Mouse (Mus musculus) myocyte (in vitro differentiated cells): Measurements from ENCODE around the gene Pde4d. TPM values are rescaled to one million over a fixed set of nuclear protein-coding genes. Genes with fewer than 3 reads are reported as not detected.

Experiments
- H3K27me3 ChIP-seq: one replicate; pipeline ENCODE4 v1.6.1; 2011; ENCODE audit not compliant: control insufficient read depth, insufficient read depth, insufficient read length
- H3K36me3 ChIP-seq: one replicate; pipeline ENCODE4 v1.6.1; 2011; ENCODE audit not compliant: control insufficient read depth, insufficient read depth
- H3K4me2 ChIP-seq: one replicate; pipeline ENCODE4 v1.6.1; 2011; ENCODE audit warnings: low read depth, control low read depth
- H3K4me3 ChIP-seq: one replicate; pipeline ENCODE4 v1.5.1; 2011; ENCODE audit warnings: mild to moderate bottlenecking, control low read depth, moderate library complexity
- H3K79me2 ChIP-seq: one replicate; pipeline ENCODE4 v1.6.1; 2011; ENCODE audit not compliant: control insufficient read depth, insufficient read depth
- H3ac ChIP-seq: one replicate; pipeline ENCODE4 v1.6.1; 2011; ENCODE audit not compliant: control insufficient read depth, insufficient read length
- CEBPB ChIP-seq: IDR thresholded peaks from 2 replicates; pipeline ENCODE4 v1.6.1; 2011; ENCODE audit warnings: mild to moderate bottlenecking, moderate library complexity; ENCODE audit not compliant: poor library complexity, insufficient read depth, severe bottlenecking
- E2F4 ChIP-seq: IDR thresholded peaks from one replicate; pipeline ENCODE4 v1.6.1; 2011; ENCODE audit warnings: mild to moderate bottlenecking, control low read depth, moderate library complexity; ENCODE audit not compliant: insufficient read depth
- MAX ChIP-seq: IDR thresholded peaks from one replicate; pipeline ENCODE4 v1.6.1; 2011; ENCODE audit warnings: low read depth, mild to moderate bottlenecking, control low read depth
- MYOD1 ChIP-seq, 3 experiments: IDR thresholded peaks; one replicate each; pipeline ENCODE4 v1.6.1; 2011; ENCODE audit warnings: control low read depth in 2 of 3, low read depth in 2 of 3, mild to moderate bottlenecking in 2 of 3, moderate library complexity in 1 of 3; ENCODE audit not compliant: insufficient read length in 2 of 3, control insufficient read depth in 1 of 3
- MYOG ChIP-seq, 3 experiments: IDR thresholded peaks; one replicate each; pipeline ENCODE4 v1.6.1; 2011; ENCODE audit warnings: control low read depth in 2 of 3, low read depth in 2 of 3, mild to moderate bottlenecking in 2 of 3; ENCODE audit not compliant: insufficient read length in 2 of 3, control insufficient read depth in 1 of 3, insufficient read depth in 1 of 3
- POLR2A ChIP-seq: IDR thresholded peaks from one replicate; pipeline ENCODE4 v1.6.1; 2011; ENCODE audit warnings: low read depth, mild to moderate bottlenecking, control low read depth, moderate library complexity; ENCODE audit not compliant: insufficient read length
- POLR2AphosphoS2 ChIP-seq: IDR thresholded peaks from one replicate; pipeline ENCODE4 v1.6.1; 2011; ENCODE audit warnings: low read depth, control low read depth; ENCODE audit not compliant: insufficient read length
- REST ChIP-seq: IDR thresholded peaks from one replicate; pipeline ENCODE4 v1.6.1; 2011; ENCODE audit warnings: mild to moderate bottlenecking, control low read depth, moderate library complexity; ENCODE audit not compliant: insufficient read depth, insufficient read length
- SRF ChIP-seq: IDR thresholded peaks from one replicate; pipeline ENCODE4 v1.6.1; 2011; ENCODE audit warnings: low read depth; ENCODE audit not compliant: control insufficient read depth, insufficient read length
- TCF12 ChIP-seq: IDR thresholded peaks from one replicate; pipeline ENCODE4 v1.6.1; 2011; ENCODE audit warnings: mild to moderate bottlenecking, control low read depth; ENCODE audit not compliant: poor library complexity, insufficient read depth, severe bottlenecking
- TCF3 ChIP-seq: IDR thresholded peaks from one replicate; pipeline ENCODE4 v1.6.1; 2011; ENCODE audit warnings: low read depth, control low read depth; ENCODE audit not compliant: insufficient read length
- USF1 ChIP-seq: IDR thresholded peaks from one replicate; pipeline ENCODE4 v1.6.1; 2011; ENCODE audit warnings: low read depth, mild to moderate bottlenecking, control low read depth, moderate library complexity
- polyA plus RNA-seq: library from polyadenylated mRNA; unstranded; fragments of >200 nt; fragmentation: generic; extraction: Trizol; gene quantifications from one replicate; pipeline ENCODE4 v1.2.1, GENCODE M21; 2012; ENCODE audit warnings: missing spikeins

Pde4d gene
- polyA plus RNA-seq, 1 experiment, result 8.2 TPM

- no peaks in the 10 kb centered on the region for H3K27me3 ChIP-seq
- H3K79me2 ChIP-seq, result no peaks in the 10 kb centered on the region
- TF ChIP-seq MYOD1 (IDR thresholded peaks at IDR 0.05; ENCODE audit: control insufficient read depth in 1 of 3, insufficient read length in 2 of 3, low read depth in 2 of 3), result no peak
- TF ChIP-seq CEBPB, result no peak
- TF ChIP-seq USF1, result no peak
- no peak overlapping the region for H3ac ChIP-seq
- no peaks in the 10 kb centered on the region for H3K36me3 ChIP-seq
- H3K4me3 ChIP-seq, result no peak overlapping the region
- no peak overlapping the region for H3K4me2 ChIP-seq
These were observed 48.0 kb downstream of the Pde4d start for GRCm38 (mm10) chr13:108497768-108498167.

DNA sequence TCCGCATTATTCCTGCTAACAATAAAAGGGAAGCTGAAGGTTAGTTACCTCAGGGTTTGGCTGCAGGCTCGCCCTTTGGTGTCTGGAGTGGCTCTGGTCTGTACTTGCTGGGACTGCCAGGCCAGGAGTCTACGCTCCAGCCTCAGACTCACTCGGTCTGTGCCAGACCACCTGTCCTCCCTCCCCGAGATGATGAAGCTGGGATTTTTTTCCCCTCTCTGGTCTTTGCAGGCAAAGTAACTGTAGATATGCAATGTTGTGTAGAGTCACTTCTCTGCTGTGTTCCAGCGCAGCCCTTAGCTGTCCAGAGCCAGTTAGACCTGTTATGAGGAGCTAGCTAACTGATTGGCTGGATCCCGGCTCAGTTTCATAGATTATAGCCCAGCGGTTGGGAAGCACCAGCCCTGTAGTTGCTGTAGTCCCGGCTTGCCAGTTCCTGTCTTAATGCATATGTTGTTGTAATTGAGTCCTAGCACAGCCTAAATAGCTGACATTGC lies 48.5 kb downstream of the Pde4d start:
- no peak overlapping the region for H3K4me2 ChIP-seq
- H3K36me3 ChIP-seq, result no peaks in the 10 kb centered on the region
- TF ChIP-seq POLR2AphosphoS2 (no peak), POLR2A (no peak), SRF (no peak), REST (no peak), CEBPB (no peak)
- H3K79me2 ChIP-seq, result no peaks in the 10 kb centered on the region
- no peak overlapping the region for H3K4me3 ChIP-seq
- no peak overlapping the region for H3ac ChIP-seq
- no peaks in the 10 kb centered on the region for H3K27me3 ChIP-seq

GRCm38 (mm10) chr13:108498773-108499313 lies 49.1 kb downstream of the Pde4d start:
- Histone ChIP-seq H3K79me2 (no peaks in the 10 kb centered on the region), H3K4me3 (no peak overlapping the region), H3K4me2 (no peak overlapping the region), H3K36me3 (no peaks in the 10 kb centered on the region), H3K27me3 (no peaks in the 10 kb centered on the region), H3ac (no peak overlapping the region)
- TF ChIP-seq REST (no peak), MYOG (IDR thresholded peaks at IDR 0.05; ENCODE audit: control insufficient read depth in 1 of 3, insufficient read depth in 1 of 3, insufficient read length in 2 of 3, low read depth in 2 of 3) (no peak), POLR2AphosphoS2 (no peak), TCF3 (no peak), CEBPB (no peak), MYOD1 (IDR thresholded peaks at IDR 0.05; ENCODE audit: control insufficient read depth in 1 of 3, insufficient read length in 2 of 3, low read depth in 2 of 3) (no peak), MAX (no peak), E2F4 (no peak), USF1 (no peak), TCF12 (no peak), SRF (no peak), POLR2A (no peak)

DNA sequence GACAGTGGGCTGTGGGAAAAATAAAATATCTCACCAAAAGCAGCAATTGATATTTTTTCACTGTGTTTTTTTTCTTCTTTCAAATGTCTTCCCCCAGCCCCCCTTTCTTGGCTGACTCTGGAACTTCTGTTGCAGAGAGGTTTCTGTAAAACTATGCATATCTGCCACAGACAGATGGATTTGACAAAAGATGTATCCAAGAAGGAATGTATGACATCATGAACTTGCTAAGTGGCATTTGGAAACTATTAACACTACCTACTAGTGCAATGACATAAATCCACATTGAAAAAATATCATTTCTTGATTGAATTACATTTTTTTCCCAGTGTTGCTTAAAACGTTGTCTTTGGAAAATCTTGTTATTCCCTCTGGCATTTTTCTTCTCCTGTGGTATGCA lies 51.6 kb downstream of the Pde4d start:
- Histone ChIP-seq H3K4me3 (no peak overlapping the region), H3K4me2 (peak overlapping the region; percentile 12), H3K36me3 (no peaks in the 10 kb centered on the region), H3K79me2 (no peaks in the 10 kb centered on the region), H3K27me3 (no peaks in the 10 kb centered on the region), H3ac (no peak overlapping the region)
- TF ChIP-seq MAX, result no peak

DNA sequence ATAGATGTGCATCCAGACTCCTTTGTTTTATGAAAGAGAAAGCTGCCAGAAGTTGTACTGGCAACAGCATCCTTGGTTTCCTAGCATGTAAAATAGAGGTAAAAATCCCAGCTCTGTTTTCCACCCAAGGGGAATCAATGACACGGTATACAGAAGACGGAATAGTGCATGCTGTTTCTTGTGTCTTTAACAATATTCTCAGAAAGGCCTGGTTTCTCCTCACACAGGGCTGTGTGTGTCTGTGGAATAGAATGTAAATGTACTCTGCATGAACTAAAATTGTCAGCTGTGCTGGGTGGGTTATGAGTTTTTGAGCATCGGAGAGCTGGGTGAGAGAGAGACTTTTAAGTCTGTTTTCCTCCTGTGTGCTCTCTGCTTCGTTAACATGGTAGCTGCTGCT lies 74.8 kb downstream of the Pde4d start:
- TF ChIP-seq POLR2A (no peak), POLR2AphosphoS2 (no peak), REST (no peak), MYOG (IDR thresholded peaks at IDR 0.05; ENCODE audit: control insufficient read depth in 1 of 3, insufficient read depth in 1 of 3, insufficient read length in 2 of 3, low read depth in 2 of 3) (no peak), MAX (no peak), TCF3 (no peak), SRF (no peak), MYOD1 (IDR thresholded peaks at IDR 0.05; ENCODE audit: control insufficient read depth in 1 of 3, insufficient read length in 2 of 3, low read depth in 2 of 3) (no peak), TCF12 (no peak), E2F4 (no peak), CEBPB (no peak), USF1 (no peak)
- no peaks in the 10 kb centered on the region for H3K27me3 ChIP-seq
- H3K4me3 ChIP-seq, result no peak overlapping the region
- H3K36me3 ChIP-seq, result no peaks in the 10 kb centered on the region
- no peak overlapping the region for H3K4me2 ChIP-seq
- H3ac ChIP-seq, result no peak overlapping the region
- no peaks in the 10 kb centered on the region for H3K79me2 ChIP-seq

DNA sequence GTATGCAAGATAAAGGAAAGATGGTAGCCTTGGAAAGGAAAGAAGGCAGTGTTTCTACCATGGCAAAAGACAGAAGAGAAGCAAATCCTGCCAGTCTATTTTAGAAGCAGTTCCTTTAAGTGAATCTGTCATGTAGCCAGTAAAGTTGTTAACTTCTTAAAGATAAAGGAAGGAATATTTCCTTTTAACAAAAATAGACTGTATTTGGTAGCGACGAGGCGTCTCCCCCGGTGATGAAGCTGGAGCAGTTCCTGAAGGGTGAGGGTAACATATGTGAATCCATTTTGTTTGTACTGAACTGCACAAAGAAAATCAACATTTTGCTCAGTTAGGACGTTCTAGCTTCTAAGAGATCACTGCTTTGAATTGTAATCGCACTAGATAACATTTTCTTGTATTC lies 75.2 kb downstream of the Pde4d start:
- Histone ChIP-seq H3K36me3 (no peaks in the 10 kb centered on the region), H3K79me2 (no peaks in the 10 kb centered on the region), H3K27me3 (no peaks in the 10 kb centered on the region), H3ac (no peak overlapping the region), H3K4me2 (no peak overlapping the region), H3K4me3 (no peak overlapping the region)
- TF ChIP-seq POLR2AphosphoS2 (no peak), SRF (no peak), POLR2A (no peak), REST (no peak), MAX (no peak), TCF3 (no peak), CEBPB (no peak), E2F4 (no peak), MYOD1 (IDR thresholded peaks at IDR 0.05; ENCODE audit: control insufficient read depth in 1 of 3, insufficient read length in 2 of 3, low read depth in 2 of 3) (no peak), USF1 (no peak), TCF12 (no peak), MYOG (IDR thresholded peaks at IDR 0.05; ENCODE audit: control insufficient read depth in 1 of 3, insufficient read depth in 1 of 3, insufficient read length in 2 of 3, low read depth in 2 of 3) (no peak)
